Mouse (Mus musculus) kidney, embryonic 15.5 days (tissue): ENCODE results near the gene Ccdc81. TPM values are rescaled to one million over a fixed set of nuclear protein-coding genes. Genes with fewer than 3 reads are reported as not detected.
A peak's percentile ranks its signal among the peaks of the same experiment; 100 is the strongest.

Experiments used
- ATAC-seq: fragments of 200-750 bp; cut with Nextera tagmentation; replicated peaks from 2 replicates; pipeline ENCODE4 v1.8.0; 2017; ENCODE audit warnings: moderate TSS enrichment; ENCODE audit not compliant: low FRiP score
- H3K27ac ChIP-seq: fragments of 300-500 bp; sonication (generic); 2 replicates; pipeline ENCODE4 v1.5.1; 2015; ENCODE audit warnings: mild to moderate bottlenecking, inconsistent platforms
- H3K27me3 ChIP-seq: fragments of 300-500 bp; sonication (generic); 2 replicates; pipeline ENCODE4 v1.6.1; 2015; ENCODE audit warnings: inconsistent platforms
- H3K36me3 ChIP-seq: fragments of 300-500 bp; sonication (generic); 2 replicates; pipeline ENCODE4 v1.6.1; 2015; ENCODE audit warnings: inconsistent platforms
- H3K4me1 ChIP-seq: fragments of 300-500 bp; sonication (generic); 2 replicates; pipeline ENCODE4 v1.6.1; 2015; ENCODE audit warnings: inconsistent platforms
- H3K4me2 ChIP-seq: fragments of 300-500 bp; sonication (generic); 2 replicates; pipeline ENCODE4 v1.6.1; 2015; ENCODE audit warnings: moderate library complexity, mild to moderate bottlenecking, inconsistent platforms
- H3K4me3 ChIP-seq: fragments of 300-500 bp; sonication (generic); replicated peaks from 2 replicates; pipeline ENCODE4 v1.5.1; 2015; ENCODE audit warnings: mild to moderate bottlenecking, inconsistent platforms
- H3K9ac ChIP-seq: fragments of 300-500 bp; sonication (generic); 2 replicates; pipeline ENCODE4 v1.6.1; 2015; ENCODE audit warnings: mild to moderate bottlenecking, inconsistent platforms
- H3K9me3 ChIP-seq: fragments of 300-500 bp; sonication (generic); replicated peaks from 2 replicates; pipeline ENCODE4 v1.6.1; 2016; ENCODE audit warnings: inconsistent platforms
- WGBS: fragments of 180-500 bp; shearing (Covaris S2); methylation state at CpG from one replicate; pipeline ENCODE4 v1.1.7; 2015; ENCODE audit warnings: mixed read lengths; 5-methylcytosine and 5-hydroxymethylcytosine counted together
- polyA plus RNA-seq: library from polyadenylated mRNA; unstranded; fragments of >200 nt; fragmentation: Nextera tagmentation; extraction: Ambion mirVana; gene quantifications from 2 replicates; pipeline ENCODE4 v1.2.1, GENCODE M21; 2015

Ccdc81 gene
- polyA plus RNA-seq = 0.08 and 0.24 TPM in 2 replicates

- H3K9ac ChIP-seq = 0 out of 2 replicates have a peak within 1 kb of the TSS, but pooled peaks have one; percentile 23
- H3K9me3 ChIP-seq = no peaks in the 10 kb centered on the region
- H3K4me3 ChIP-seq = peak within 1 kb of the TSS; percentile 19; the same call in 1 of the 2 replicates
- ATAC-seq = peak; percentile 72
- WGBS = 34% methylated on average over 22 of the region's 22 CpGs
- H3K27me3 ChIP-seq = no peaks in the 10 kb centered on the region
- H3K27ac ChIP-seq = no peak within 1 kb of the TSS
- H3K36me3 ChIP-seq = no peaks in the 10 kb centered on the region
- H3K4me1 ChIP-seq = peaks cover 9% of the 10 kb centered on the region; the same call in 1 of the 2 replicates
- peak within 1 kb of the TSS; percentile 51 for H3K4me2 ChIP-seq
These were observed at the start of gene Ccdc81 for GRCm38 (mm10) chr7:89903442-89904343. Ccdc81 (minus strand) TSS chr7:89903629.

- Histone ChIP-seq H3K27ac (no peak overlapping the region), H3K36me3 (peaks cover 10% of the 10 kb centered on the region), H3K27me3 (no peaks in the 10 kb centered on the region), H3K9me3 (no peaks in the 10 kb centered on the region), H3K4me1 (no peaks in the 10 kb centered on the region), H3K4me3 (no peak overlapping the region), H3K4me2 (no peak overlapping the region), H3K9ac (no peak overlapping the region)
- ATAC-seq = no peak
- 74% methylated on average over 4 of the region's 4 CpGs for WGBS
These were observed 46.0 kb upstream of the Ccdc81 start for GRCm38 (mm10) chr7:89949403-89949802.

- ATAC-seq = no peak
- no peak overlapping the region for H3K4me3 ChIP-seq
- H3K9me3 ChIP-seq = no peaks in the 10 kb centered on the region
- 81% methylated on average over 7 of the region's 7 CpGs for WGBS
- H3K9ac ChIP-seq = no peak overlapping the region
- H3K27ac ChIP-seq = no peak overlapping the region
- no peaks in the 10 kb centered on the region for H3K27me3 ChIP-seq
- H3K36me3 ChIP-seq = no peaks in the 10 kb centered on the region
- H3K4me1 ChIP-seq = no peaks in the 10 kb centered on the region
- no peak overlapping the region for H3K4me2 ChIP-seq
These were observed 44.6 kb upstream of the Ccdc81 start for GRCm38 (mm10) chr7:89948026-89948425.

GRCm38 (mm10) chr7:89940571-89941463 lies 37.4 kb upstream of the Ccdc81 start, which contains the start of gene Hikeshi:
Hikeshi (minus strand) TSS chr7:89941204.
- Histone ChIP-seq H3K36me3 (no peaks in the 10 kb centered on the region), H3K4me1 (peaks cover 9% of the 10 kb centered on the region), H3K27ac (peak within 1 kb of the TSS; percentile 88), H3K9ac (peak within 1 kb of the TSS; percentile 79), H3K4me2 (peak within 1 kb of the TSS; percentile 62), H3K27me3 (no peaks in the 10 kb centered on the region), H3K4me3 (peak within 1 kb of the TSS; percentile 93), H3K9me3 (no peaks in the 10 kb centered on the region)
- ATAC-seq = peak; percentile 98
- under 1% methylated on average over 45 of the region's 45 CpGs for WGBS

GRCm38 (mm10) chr7:89939497-89940353 lies 36.3 kb upstream of the Ccdc81 start:
- Histone ChIP-seq H3K4me1 (peaks cover 9% of the 10 kb centered on the region), H3K9me3 (no peaks in the 10 kb centered on the region), H3K27me3 (no peaks in the 10 kb centered on the region), H3K4me3 (peak overlapping the region; percentile 93), H3K9ac (peak overlapping the region; percentile 79), H3K27ac (no peak overlapping the region), H3K36me3 (peaks cover 2% of the 10 kb centered on the region; the same call in 1 of the 2 replicates), H3K4me2 (peak overlapping the region; percentile 62)
- ATAC-seq = no peak
- 55% methylated on average over 15 of the region's 15 CpGs for WGBS

GRCm38 (mm10) chr7:89923441-89924180 lies 20.2 kb upstream of the Ccdc81 start:
- WGBS = 97% methylated on average over 15 of the region's 15 CpGs
- no peak overlapping the region for H3K4me2 ChIP-seq

GRCm38 (mm10) chr7:89917776-89918175 lies 14.3 kb upstream of the Ccdc81 start:
- Histone ChIP-seq H3K4me1 (no peaks in the 10 kb centered on the region), H3K4me3 (no peak overlapping the region)
- WGBS = 93% methylated on average over 4 of the region's 4 CpGs

More at GRCm38 (mm10) chr7:89923441-89924180, 20.2 kb upstream of the Ccdc81 start:
- no peaks in the 10 kb centered on the region for H3K27me3 ChIP-seq
- H3K4me3 ChIP-seq = no peak overlapping the region
- H3K9me3 ChIP-seq = no peaks in the 10 kb centered on the region
- H3K4me1 ChIP-seq = no peaks in the 10 kb centered on the region
- no peak overlapping the region for H3K9ac ChIP-seq
- no peak overlapping the region for H3K27ac ChIP-seq
- no peak for ATAC-seq
- H3K36me3 ChIP-seq = peaks cover 33% of the 10 kb centered on the region

GRCm38 (mm10) chr7:89916711-89917110 lies 13.3 kb upstream of the Ccdc81 start:
- no peak for ATAC-seq
- peaks cover 37% of the 10 kb centered on the region for H3K36me3 ChIP-seq
- H3K27me3 ChIP-seq = no peaks in the 10 kb centered on the region
- no peak overlapping the region for H3K4me2 ChIP-seq
- no peak overlapping the region for H3K27ac ChIP-seq
- no peak overlapping the region for H3K4me3 ChIP-seq
- H3K9ac ChIP-seq = no peak overlapping the region
- H3K9me3 ChIP-seq = no peaks in the 10 kb centered on the region
- 93% methylated on average over 5 of the region's 5 CpGs for WGBS
- H3K4me1 ChIP-seq = no peaks in the 10 kb centered on the region

More at GRCm38 (mm10) chr7:89917776-89918175, 14.3 kb upstream of the Ccdc81 start:
- H3K4me2 ChIP-seq = no peak overlapping the region
- H3K27ac ChIP-seq = no peak overlapping the region
- ATAC-seq = no peak
- peaks cover 37% of the 10 kb centered on the region for H3K36me3 ChIP-seq
- no peak overlapping the region for H3K9ac ChIP-seq
- H3K27me3 ChIP-seq = no peaks in the 10 kb centered on the region
- no peaks in the 10 kb centered on the region for H3K9me3 ChIP-seq

GRCm38 (mm10) chr7:89913432-89914158 lies 10.2 kb upstream of the Ccdc81 start:
- Histone ChIP-seq H3K4me2 (no peak overlapping the region), H3K27me3 (no peaks in the 10 kb centered on the region), H3K36me3 (peaks cover 24% of the 10 kb centered on the region), H3K4me1 (0 out of 2 replicates have a peak, but pooled peaks cover 3% of the 10 kb centered on the region), H3K4me3 (no peak overlapping the region), H3K9ac (no peak overlapping the region), H3K27ac (no peak overlapping the region), H3K9me3 (no peaks in the 10 kb centered on the region)
- ATAC-seq = no peak
- WGBS = 76% methylated on average over 3 of the region's 3 CpGs

- no peak overlapping the region for H3K27ac ChIP-seq
- H3K4me3 ChIP-seq = no peak overlapping the region
- peaks cover 18% of the 10 kb centered on the region for H3K36me3 ChIP-seq
- no peaks in the 10 kb centered on the region for H3K9me3 ChIP-seq
- H3K9ac ChIP-seq = no peak overlapping the region
- no peaks in the 10 kb centered on the region for H3K27me3 ChIP-seq
- 0 out of 2 replicates have a peak, but pooled peaks cover 3% of the 10 kb centered on the region for H3K4me1 ChIP-seq
- ATAC-seq = no peak
- H3K4me2 ChIP-seq = no peak overlapping the region
- WGBS = 91% methylated on average over 3 of the region's 3 CpGs
These were observed 8.9 kb upstream of the Ccdc81 start for GRCm38 (mm10) chr7:89912356-89912755.
